Mouse (Mus musculus) MN1 (cell line): ENCODE data around the gene Gm21773.
"Not testable (repeated sequence)": the region's sequence is repeated elsewhere in the genome, so short reads cannot be mapped to it uniquely, and the experiment has no call there.

Source experiments
- DNase-seq: peaks from one replicate; pipeline ENCODE4 v3.0.0-alpha.2; 2016; ENCODE audit warnings: low spot score

Gene Gm21773

GRCm38 (mm10) chrY:25309260-25309659 is at the start of gene Gm21773:
Gm21773 (minus strand) TSS chrY:25309360.
- DNase-seq, result not testable (repeated sequence)
